ENCODE assay signal across 8 mouse cellular contexts in the genomic region with DNA sequence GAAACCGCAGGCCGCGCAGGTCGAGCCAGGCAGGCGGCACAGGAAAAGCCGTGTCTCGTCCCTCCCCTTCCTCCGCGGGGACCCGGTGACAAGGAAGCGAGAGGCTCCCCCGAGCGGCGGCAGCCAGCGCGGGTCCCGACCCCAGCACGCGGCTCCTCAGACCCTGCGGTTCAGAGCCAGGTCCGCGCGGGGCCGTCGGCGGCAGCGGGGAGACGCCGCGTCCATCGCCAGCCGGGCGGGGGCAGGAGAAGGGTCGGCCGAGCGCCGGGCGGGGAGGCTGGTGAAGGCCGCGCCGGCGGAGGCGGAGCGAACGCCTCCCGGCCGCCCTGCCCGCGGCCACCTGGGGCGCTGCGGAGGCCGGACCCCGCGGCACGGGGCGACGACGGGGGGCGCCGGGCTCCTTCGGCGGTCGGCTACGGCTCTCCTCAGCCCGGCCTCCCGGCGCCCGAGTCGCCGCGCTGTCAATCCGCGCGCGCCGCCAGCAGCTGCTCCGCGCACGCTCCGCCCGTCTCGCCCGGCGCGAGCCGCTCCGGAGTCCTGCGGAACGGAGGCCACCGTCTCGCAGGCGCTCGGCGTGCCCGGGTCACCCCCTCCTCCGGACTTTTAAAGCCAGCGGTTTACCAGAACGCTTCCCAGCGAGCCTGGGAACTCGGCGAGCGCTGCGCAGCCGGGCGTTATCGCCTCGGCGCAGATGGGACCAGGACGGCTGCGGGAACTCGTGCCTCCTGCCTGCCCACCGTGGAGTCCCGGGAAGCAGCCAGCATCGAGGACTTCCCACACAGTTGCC. TPM values are rescaled to one million over a fixed set of nuclear protein-coding genes. Genes with fewer than 3 reads are reported as not detected.
A peak's percentile ranks its signal among the peaks of the same experiment; 100 is the strongest.
DNase-seq lines count a peak whose midpoint lies in the region; ATAC-seq lines count a peak whose summit lies in the region.

A gene (minus strand): TSS at position 247 of the 787 bp plus-strand sequence.

- peak within 1 kb of the TSS; percentile 99 for H3K9ac ChIP-seq in forebrain, embryonic 11.5 days (ENCODE audit: low read length)
- H3K9ac ChIP-seq in heart, embryonic 15.5 days = peak within 1 kb of the TSS; percentile 96
- peak within 1 kb of the TSS; percentile 100 for H3K9ac ChIP-seq in liver, embryonic 13.5 days
- H3K9ac ChIP-seq in stomach, embryonic 14.5 days (replicated peaks; ENCODE audit: low read depth, low read length) = peak within 1 kb of the TSS; percentile 99

- peak within 1 kb of the TSS; percentile 78 for H3K4me2 ChIP-seq in forebrain, embryonic 11.5 days (ENCODE audit: low read depth, low read length, severe bottlenecking)
- peak within 1 kb of the TSS; percentile 65 for H3K4me2 ChIP-seq in heart, embryonic 15.5 days
- peak within 1 kb of the TSS; percentile 78 for H3K4me2 ChIP-seq in liver, embryonic 13.5 days
- peak within 1 kb of the TSS; percentile 78 for H3K4me2 ChIP-seq in stomach, embryonic 14.5 days (replicated peaks; ENCODE audit: low read depth, low read length)

- peaks cover 3% of the 10 kb centered on the region; the same call in 1 of the 2 replicates for H3K4me1 ChIP-seq in forebrain, embryonic 11.5 days (replicated peaks; ENCODE audit: control insufficient read depth, insufficient read depth, low read length)
- H3K4me1 ChIP-seq in heart, embryonic 15.5 days (replicated peaks) = peaks cover 14% of the 10 kb centered on the region
- peaks cover 50% of the 10 kb centered on the region for H3K4me1 ChIP-seq in liver, embryonic 13.5 days (replicated peaks)
- peaks cover 4% of the 10 kb centered on the region; the same call in 1 of the 2 replicates for H3K4me1 ChIP-seq in stomach, embryonic 14.5 days (ENCODE audit: control insufficient read depth, insufficient read depth, low read length)

- peak; percentile 69 for ATAC-seq in CD4-positive, CD25-positive, alpha-beta regulatory T cell, adult 4 months
- peak; percentile 93 for ATAC-seq in forebrain, embryonic 11.5 days (replicated peaks; ENCODE audit: low FRiP score)
- peak; percentile 93 for ATAC-seq in heart, embryonic 15.5 days (replicated peaks; ENCODE audit: insufficient number of reproducible peaks, insufficient read depth, low FRiP score, low read depth)
- peak; percentile 83 for ATAC-seq in liver, embryonic 13.5 days (ENCODE audit: low read depth)
- ATAC-seq in stomach, embryonic 14.5 days (ENCODE audit: insufficient number of reproducible peaks, insufficient read depth, low FRiP score, low read depth) = peak; percentile 95

- no peaks in the 10 kb centered on the region for H3K9me3 ChIP-seq in forebrain, embryonic 11.5 days (ENCODE audit: control insufficient read depth, low read length)
- H3K9me3 ChIP-seq in heart, embryonic 15.5 days (replicated peaks) = no peaks in the 10 kb centered on the region
- H3K9me3 ChIP-seq in liver, embryonic 13.5 days (replicated peaks) = no peaks in the 10 kb centered on the region
- H3K9me3 ChIP-seq in stomach, embryonic 14.5 days (ENCODE audit: control insufficient read depth, low read depth, low read length) = no peaks in the 10 kb centered on the region

- peak within 1 kb of the TSS; percentile 98 for H3K27ac ChIP-seq in forebrain, embryonic 11.5 days (ENCODE audit: low read depth, low read length)
- peak within 1 kb of the TSS; percentile 99 for H3K27ac ChIP-seq in heart, embryonic 15.5 days
- H3K27ac ChIP-seq in liver, embryonic 13.5 days = peak within 1 kb of the TSS; percentile 100
- peak within 1 kb of the TSS; percentile 99 for H3K27ac ChIP-seq in stomach, embryonic 14.5 days (ENCODE audit: low read length)

- WGBS in forebrain, embryonic 11.5 days = under 1% methylated on average over 64 of the region's 114 CpGs
- under 1% methylated on average over 89 of the region's 114 CpGs for WGBS in heart, embryonic 15.5 days
- WGBS in liver, embryonic 13.5 days (ENCODE audit: insufficient replicate concordance) = under 1% methylated on average over 98 of the region's 114 CpGs
- WGBS in stomach, embryonic 14.5 days = under 1% methylated on average over 82 of the region's 114 CpGs

- peak; percentile 81 for DNase-seq in c-Kit-negative CD71-positive TER-119-positive erythroid progenitor cells, embryonic 14.5 days (ENCODE audit: low read depth, low spot score)
- peak; percentile 92 for DNase-seq in forebrain, embryonic 11.5 days (ENCODE audit: low spot score)
- DNase-seq in kidney, postnatal 25 days = peak; percentile 82 to 92
- DNase-seq in liver, embryonic 13.5 days = peak; percentile 86
- DNase-seq in natural killer cell, adult 2 months (ENCODE audit: low spot score in 2 of 2) = peak; percentile 80 to 84

- peak within 1 kb of the TSS; percentile 99 for H3K4me3 ChIP-seq in forebrain, embryonic 11.5 days (ENCODE audit: low read depth, low read length)
- H3K4me3 ChIP-seq in heart, embryonic 15.5 days = peak within 1 kb of the TSS; percentile 84
- H3K4me3 ChIP-seq in liver, embryonic 13.5 days (replicated peaks) = peak within 1 kb of the TSS; percentile 99
- H3K4me3 ChIP-seq in stomach, embryonic 14.5 days (ENCODE audit: low read depth, low read length) = peak within 1 kb of the TSS; percentile 92

- no peaks in the 10 kb centered on the region; the same call in 1 of the 2 replicates for H3K27me3 ChIP-seq in forebrain, embryonic 11.5 days (ENCODE audit: control insufficient read depth, insufficient read depth, low read length)
- no peaks in the 10 kb centered on the region for H3K27me3 ChIP-seq in heart, embryonic 15.5 days
- no peaks in the 10 kb centered on the region for H3K27me3 ChIP-seq in liver, embryonic 13.5 days
- H3K27me3 ChIP-seq in stomach, embryonic 14.5 days (ENCODE audit: control insufficient read depth, insufficient read depth, low read length) = no peaks in the 10 kb centered on the region

- no peaks in the 10 kb centered on the region for H3K36me3 ChIP-seq in forebrain, embryonic 11.5 days (ENCODE audit: control insufficient read depth, insufficient read depth, low read length)
- H3K36me3 ChIP-seq in heart, embryonic 15.5 days = peaks cover 12% of the 10 kb centered on the region
- H3K36me3 ChIP-seq in liver, embryonic 13.5 days = peaks cover 24% of the 10 kb centered on the region
- H3K36me3 ChIP-seq in stomach, embryonic 14.5 days (ENCODE audit: control insufficient read depth, insufficient read depth, low read length) = peaks cover 8% of the 10 kb centered on the region

RNA-seq across cellular contexts. Expression of the gene that starts here (rescaled TPM):
- 10 to 100 TPM; 61.2 to 71.5 TPM for polyA plus RNA-seq in CD4-positive, CD25-positive, alpha-beta regulatory T cell, adult 4 months (2017; shearing (Covaris generic))
- polyA plus RNA-seq in forebrain, embryonic 11.5 days (2014; fragmentation: Nextera tagmentation; extraction: Ambion mirVana) = 42.2 and 44.8 TPM in 2 replicates
- 30.8 and 32.4 TPM in 2 replicates for polyA plus RNA-seq in heart, embryonic 15.5 days (2015; fragmentation: Nextera tagmentation; extraction: Ambion mirVana)
- 29.6 and 32.1 TPM in 2 replicates for polyA plus RNA-seq in liver, embryonic 13.5 days (2015; fragmentation: Nextera tagmentation; extraction: Ambion mirVana)
- polyA plus RNA-seq in stomach, embryonic 14.5 days (2014; fragmentation: Nextera tagmentation; extraction: Ambion mirVana) = 52.3 and 55.1 TPM in 2 replicates

Comparison
In these comparisons a context has a peak if more than half of its experiments do, and no peak if none do; other contexts are left out.
1. Peak in every context shown above with its lines: DNase-seq, ATAC-seq, H3K4me3 ChIP-seq and H3K27ac ChIP-seq.